Mouse (Mus musculus): ENCODE results near the gene Zdhhc22.

DNA sequence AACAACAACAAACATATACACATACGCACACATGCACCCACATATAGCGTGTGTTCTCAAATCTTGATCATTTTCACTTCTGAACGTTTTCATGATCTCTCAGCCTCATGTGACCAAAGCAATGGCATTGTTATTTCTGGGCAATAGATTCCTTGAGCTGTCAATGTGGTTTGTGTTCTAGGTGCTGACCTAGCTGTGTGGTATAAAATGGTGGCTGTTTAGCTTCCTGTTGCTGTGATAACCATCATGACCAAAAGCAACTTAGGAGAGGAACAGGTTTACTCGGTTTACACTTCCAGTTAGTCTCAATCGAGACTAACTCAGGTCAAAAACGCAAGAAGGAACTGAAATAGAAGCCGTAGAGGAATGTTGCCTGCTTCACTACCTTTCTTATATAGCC, 19.1 kb downstream of the Zdhhc22 start:
- TF ChIP-seq POLR2A (IDR thresholded peaks at IDR 0.05; ENCODE audit: insufficient read depth, low read depth, low read length) (no peak), CTCF (IDR thresholded peaks at IDR 0.05) (no peak)
